Comparison of ENCODE assay signal across 10 mouse cellular contexts in genomic region chr13:38162668-38163067, GRCm38 (mm10). TPM values are rescaled to one million over a fixed set of nuclear protein-coding genes. Genes with fewer than 3 reads are reported as not detected.
DNase-seq lines count a peak whose midpoint lies in the region; ATAC-seq lines count a peak whose summit lies in the region.
"Had no signal": no experiment of that assay in that cellular context is flagged by ENCODE, and none has a peak within 500 bp of the region (broad histone marks: within the 10 kb centered on the region; RNA-seq: fewer than 3 reads in every experiment).

No protein-coding gene starts in this region.

- H3K36me3 ChIP-seq in forebrain, embryonic 16.5 days (ENCODE audit: control insufficient read depth, insufficient read depth), result no peaks in the 10 kb centered on the region
- H3K36me3 ChIP-seq in forebrain, embryonic 11.5 days (ENCODE audit: control insufficient read depth, insufficient read depth, low read length), result no peaks in the 10 kb centered on the region
- H3K36me3 ChIP-seq in neural tube, embryonic 13.5 days, result no peaks in the 10 kb centered on the region
- H3K36me3 ChIP-seq in neural tube, embryonic 15.5 days, result no peaks in the 10 kb centered on the region
- no peaks in the 10 kb centered on the region for H3K36me3 ChIP-seq in liver, embryonic 16.5 days (ENCODE audit: control insufficient read depth, insufficient read depth)
- H3K36me3 ChIP-seq: embryonic facial prominence, embryonic 12.5 days had no signal

- 0 out of 2 replicates have a peak, but pooled peaks have one; percentile 23 for ATAC-seq in forebrain, embryonic 16.5 days
- no peak for ATAC-seq in forebrain, embryonic 11.5 days (replicated peaks; ENCODE audit: low FRiP score)
- ATAC-seq in neural tube, embryonic 13.5 days (ENCODE audit: low read depth), result peak; percentile 61; the same call in 1 of the 2 replicates
- no peak for ATAC-seq in neural tube, embryonic 15.5 days (ENCODE audit: low FRiP score)
- peak; percentile 95 for ATAC-seq in liver, embryonic 16.5 days (ENCODE audit: low read depth)
- no peak for ATAC-seq in erythroblast, adult 5-6 weeks (replicated peaks; ENCODE audit: low FRiP score, poor library complexity, severe bottlenecking)
- no peak for ATAC-seq in inflammation-experienced regulatory T-cells, adult 6 months

- H3K9me3 ChIP-seq in forebrain, embryonic 16.5 days (ENCODE audit: control insufficient read depth, low read length), result no peaks in the 10 kb centered on the region
- no peaks in the 10 kb centered on the region for H3K9me3 ChIP-seq in forebrain, embryonic 11.5 days (ENCODE audit: control insufficient read depth, low read length)
- H3K9me3 ChIP-seq in neural tube, embryonic 13.5 days, result no peaks in the 10 kb centered on the region
- no peaks in the 10 kb centered on the region for H3K9me3 ChIP-seq in neural tube, embryonic 15.5 days (replicated peaks)
- no peaks in the 10 kb centered on the region for H3K9me3 ChIP-seq in liver, embryonic 16.5 days (replicated peaks; ENCODE audit: control insufficient read depth, low read length)
- H3K9me3 ChIP-seq: embryonic facial prominence, embryonic 12.5 days; megakaryocyte, embryonic 14.5 days had no signal

- no peak for DNase-seq in forebrain, embryonic 11.5 days (ENCODE audit: low spot score)
- peak; percentile 70 for DNase-seq in heart, adult 8-10 months (ENCODE audit: low spot score)

- 34% methylated on average over 11 of the region's 11 CpGs for WGBS in forebrain, embryonic 16.5 days
- WGBS in forebrain, embryonic 11.5 days, result 63% methylated on average over 11 of the region's 11 CpGs
- 48% methylated on average over 11 of the region's 11 CpGs for WGBS in neural tube, embryonic 13.5 days
- 44% methylated on average over 11 of the region's 11 CpGs for WGBS in neural tube, embryonic 15.5 days
- 52% methylated on average over 11 of the region's 11 CpGs for WGBS in liver, embryonic 16.5 days (ENCODE audit: insufficient replicate concordance)

- no peak overlapping the region for H3K9ac ChIP-seq in forebrain, embryonic 16.5 days (replicated peaks; ENCODE audit: low read depth, low read length)
- no peak overlapping the region for H3K9ac ChIP-seq in forebrain, embryonic 11.5 days (ENCODE audit: low read length)
- no peak overlapping the region for H3K9ac ChIP-seq in neural tube, embryonic 13.5 days
- no peak overlapping the region for H3K9ac ChIP-seq in neural tube, embryonic 15.5 days (replicated peaks)
- H3K9ac ChIP-seq in liver, embryonic 16.5 days (ENCODE audit: low read depth, low read length), result no peak overlapping the region
- H3K9ac ChIP-seq: embryonic facial prominence, embryonic 12.5 days had no signal

- 0 out of 2 replicates have a peak, but pooled peaks cover 2% of the 10 kb centered on the region for H3K4me1 ChIP-seq in forebrain, embryonic 16.5 days (replicated peaks; ENCODE audit: control insufficient read depth, insufficient read depth, low read length)
- H3K4me1 ChIP-seq in forebrain, embryonic 11.5 days (replicated peaks; ENCODE audit: control insufficient read depth, insufficient read depth, low read length), result no peaks in the 10 kb centered on the region
- H3K4me1 ChIP-seq in neural tube, embryonic 13.5 days (replicated peaks), result 0 out of 2 replicates have a peak, but pooled peaks cover 3% of the 10 kb centered on the region
- no peaks in the 10 kb centered on the region for H3K4me1 ChIP-seq in neural tube, embryonic 15.5 days
- H3K4me1 ChIP-seq in liver, embryonic 16.5 days (ENCODE audit: control insufficient read depth, low read depth, low read length), result no peaks in the 10 kb centered on the region; the same call in 1 of the 2 replicates
- H3K4me1 ChIP-seq: embryonic facial prominence, embryonic 12.5 days had no signal

- peaks cover 9% of the 10 kb centered on the region; the same call in 1 of the 2 replicates for H3K27me3 ChIP-seq in forebrain, embryonic 16.5 days (replicated peaks; ENCODE audit: control insufficient read depth, insufficient read depth, low read length)
- no peaks in the 10 kb centered on the region for H3K27me3 ChIP-seq in forebrain, embryonic 11.5 days (ENCODE audit: control insufficient read depth, insufficient read depth, low read length)
- H3K27me3 ChIP-seq in neural tube, embryonic 13.5 days, result peaks cover 11% of the 10 kb centered on the region
- peaks cover 13% of the 10 kb centered on the region; the same call in 1 of the 2 replicates for H3K27me3 ChIP-seq in neural tube, embryonic 15.5 days (replicated peaks)
- H3K27me3 ChIP-seq in liver, embryonic 16.5 days (ENCODE audit: control insufficient read depth, insufficient read depth, low read depth, low read length), result no peaks in the 10 kb centered on the region

- no peak overlapping the region for H3K4me2 ChIP-seq in forebrain, embryonic 16.5 days (ENCODE audit: low read length)
- no peak overlapping the region for H3K4me2 ChIP-seq in forebrain, embryonic 11.5 days (ENCODE audit: low read depth, low read length, severe bottlenecking)
- H3K4me2 ChIP-seq in neural tube, embryonic 13.5 days, result no peak overlapping the region
- no peak overlapping the region for H3K4me2 ChIP-seq in neural tube, embryonic 15.5 days
- no peak overlapping the region for H3K4me2 ChIP-seq in liver, embryonic 16.5 days (ENCODE audit: low read depth, low read length)
- H3K4me2 ChIP-seq: embryonic facial prominence, embryonic 12.5 days had no signal

- no peak overlapping the region for H3K27ac ChIP-seq in forebrain, embryonic 16.5 days (ENCODE audit: low read length)
- H3K27ac ChIP-seq in forebrain, embryonic 11.5 days (ENCODE audit: low read depth, low read length), result no peak overlapping the region
- no peak overlapping the region for H3K27ac ChIP-seq in neural tube, embryonic 13.5 days (replicated peaks)
- H3K27ac ChIP-seq in neural tube, embryonic 15.5 days (replicated peaks), result no peak overlapping the region
- peak overlapping the region; percentile 44; the same call in 1 of the 2 replicates for H3K27ac ChIP-seq in liver, embryonic 16.5 days (ENCODE audit: low read length)

- no peak overlapping the region for H3K4me3 ChIP-seq in forebrain, embryonic 16.5 days (replicated peaks; ENCODE audit: low read length)
- H3K4me3 ChIP-seq in forebrain, embryonic 11.5 days (ENCODE audit: low read depth, low read length), result no peak overlapping the region
- no peak overlapping the region for H3K4me3 ChIP-seq in neural tube, embryonic 13.5 days
- no peak overlapping the region for H3K4me3 ChIP-seq in neural tube, embryonic 15.5 days (replicated peaks)
- H3K4me3 ChIP-seq in liver, embryonic 16.5 days (ENCODE audit: low read depth, low read length), result no peak overlapping the region
- H3K4me3 ChIP-seq: embryonic facial prominence, embryonic 12.5 days; megakaryocyte, embryonic 14.5 days had no signal

RNA-seq across cellular contexts. Expression of gene Dsp, which starts 11.6 kb away (rescaled TPM):
- polyA plus RNA-seq in forebrain, embryonic 16.5 days (2015; fragmentation: Nextera tagmentation; extraction: Ambion mirVana), result 0.29 and 0.52 TPM in 2 replicates
- polyA plus RNA-seq in forebrain, embryonic 11.5 days (2014; fragmentation: Nextera tagmentation; extraction: Ambion mirVana), result 1.1 and 1.3 TPM in 2 replicates
- 0.15 and 0.22 TPM in 2 replicates for polyA plus RNA-seq in neural tube, embryonic 13.5 days (2015; fragmentation: Nextera tagmentation; extraction: Ambion mirVana)
- polyA plus RNA-seq in neural tube, embryonic 15.5 days (2015; fragmentation: Nextera tagmentation; extraction: Ambion mirVana), result 0.23 and 5.3 TPM in 2 replicates
- total RNA-seq in heart, adult 8-10 months (2022), result 100 to 1,000 TPM; 553 to 683 (median 643) TPM
- 2.1 and 2.2 TPM in 2 replicates for polyA plus RNA-seq in liver, embryonic 16.5 days (2015; fragmentation: Nextera tagmentation; extraction: Ambion mirVana)
- total RNA-seq in erythroblast, adult 5-6 weeks (2015; ENCODE audit: low replicate concordance), result 0.38 TPM in 1 of 2 replicates, not detected in the other
- total RNA-seq in erythroblast, adult 5-6 weeks (2017; ENCODE audit: low replicate concordance), result 0.28 and 0.34 TPM in 2 replicates
- polyA plus RNA-seq in inflammation-experienced regulatory T-cells, adult 6 months (2017; shearing (Covaris generic)), result under 1 TPM; 0.09 to 0.31 (median 0.28) TPM

RNA-seq across cellular contexts. Expression of gene Snrnp48, which starts 42.1 kb away (rescaled TPM):
- polyA plus RNA-seq in forebrain, embryonic 16.5 days (2015; fragmentation: Nextera tagmentation; extraction: Ambion mirVana), result 28.7 and 29.5 TPM in 2 replicates
- polyA plus RNA-seq in forebrain, embryonic 11.5 days (2014; fragmentation: Nextera tagmentation; extraction: Ambion mirVana), result 44.8 and 45.5 TPM in 2 replicates
- polyA plus RNA-seq in neural tube, embryonic 13.5 days (2015; fragmentation: Nextera tagmentation; extraction: Ambion mirVana), result 27.8 and 33.8 TPM in 2 replicates
- polyA plus RNA-seq in neural tube, embryonic 15.5 days (2015; fragmentation: Nextera tagmentation; extraction: Ambion mirVana), result 26.6 and 31.0 TPM in 2 replicates
- 10 to 100 TPM in 2 of 4 experiments, 1 to 10 TPM in 2; 6.5 to 15.6 (median 10.9) TPM for total RNA-seq in heart, adult 8-10 months (2022)
- polyA plus RNA-seq in liver, embryonic 16.5 days (2015; fragmentation: Nextera tagmentation; extraction: Ambion mirVana), result 10.0 and 10.7 TPM in 2 replicates
- total RNA-seq in erythroblast, adult 5-6 weeks (2015; ENCODE audit: low replicate concordance), result 7.5 and 14.0 TPM in 2 replicates
- 17.7 and 19.8 TPM in 2 replicates for total RNA-seq in erythroblast, adult 5-6 weeks (2017; ENCODE audit: low replicate concordance)
- 10 to 100 TPM; 50.6 to 77.0 (median 52.7) TPM for polyA plus RNA-seq in inflammation-experienced regulatory T-cells, adult 6 months (2017; shearing (Covaris generic))

Comparison
In these comparisons a context has a peak if more than half of its experiments do, and no peak if none do; other contexts are left out.
1. ATAC-seq: peak in forebrain, embryonic 16.5 days (single experiment), neural tube, embryonic 13.5 days (single experiment) and liver, embryonic 16.5 days (single experiment); none in forebrain, embryonic 11.5 days (single experiment), neural tube, embryonic 15.5 days (single experiment), erythroblast, adult 5-6 weeks (single experiment) and inflammation-experienced regulatory T-cells, adult 6 months (single experiment).